Mouse (Mus musculus): Measurements from ENCODE around the gene Hacd3. TPM values are rescaled to one million over a fixed set of nuclear protein-coding genes. Genes with fewer than 3 reads are reported as not detected.
"Not testable (repeated sequence)": the region's sequence is repeated elsewhere in the genome, so short reads cannot be mapped to it uniquely, and the experiment has no call there.

The Hacd3 gene
- polyA plus RNA-seq, 1 experiment from 2014 or later, result 87.2 TPM

- DNase-seq (ENCODE audit: low spot score) (no peak), ATAC-seq (ENCODE audit: insufficient number of reproducible peaks, low FRiP score, low TSS enrichment, low read depth) (no peak)
- H3K4me1 ChIP-seq (ENCODE audit: control insufficient read depth, insufficient read depth, low read length), result no peaks in the 10 kb centered on the region
- no peaks in the 10 kb centered on the region for H3K36me3 ChIP-seq (ENCODE audit: control insufficient read depth, insufficient read depth, low read length)
- no peaks in the 10 kb centered on the region for H3K27me3 ChIP-seq (ENCODE audit: control insufficient read depth, insufficient read depth, low read length)
- no peak overlapping the region for H3K4me2 ChIP-seq (ENCODE audit: low read depth, severe bottlenecking)
- H3K27ac ChIP-seq (replicated peaks; ENCODE audit: low read depth, low read length), result no peak overlapping the region
- no peak overlapping the region for H3K9ac ChIP-seq (ENCODE audit: low read length)
- H3K9me3 ChIP-seq (ENCODE audit: control insufficient read depth, low read length), result no peaks in the 10 kb centered on the region
- 90% methylated on average over 7 of the region's 7 CpGs for WGBS
- no peak overlapping the region for H3K4me3 ChIP-seq (ENCODE audit: low read depth, low read length)
These were observed 5.9 kb downstream of the Hacd3 start for GRCm38 (mm10) chr9:65015461-65016222.

GRCm38 (mm10) chr9:65011304-65011703, 10.2 kb downstream of the Hacd3 start:
- ATAC-seq (ENCODE audit: insufficient number of reproducible peaks, low FRiP score, low TSS enrichment, low read depth) (no peak), DNase-seq (ENCODE audit: low spot score) (peak; percentile 34)
- Histone ChIP-seq H3K27ac (replicated peaks; ENCODE audit: low read depth, low read length) (no peak overlapping the region), H3K4me3 (ENCODE audit: low read depth, low read length) (no peak overlapping the region), H3K4me1 (ENCODE audit: control insufficient read depth, insufficient read depth, low read length) (no peaks in the 10 kb centered on the region), H3K36me3 (ENCODE audit: control insufficient read depth, insufficient read depth, low read length) (peaks cover 4% of the 10 kb centered on the region; the same call in 1 of the 2 replicates), H3K4me2 (ENCODE audit: low read depth, severe bottlenecking) (no peak overlapping the region), H3K27me3 (ENCODE audit: control insufficient read depth, insufficient read depth, low read length) (no peaks in the 10 kb centered on the region), H3K9me3 (ENCODE audit: control insufficient read depth, low read length) (no peaks in the 10 kb centered on the region; the same call in 1 of the 2 replicates), H3K9ac (ENCODE audit: low read length) (no peak overlapping the region)
- 65% methylated on average over 6 of the region's 6 CpGs for WGBS

- WGBS, result 89% methylated on average over 8 of the region's 8 CpGs
- no peak for ATAC-seq (ENCODE audit: insufficient number of reproducible peaks, low FRiP score, low TSS enrichment, low read depth)
These were observed 10.9 kb downstream of the Hacd3 start for GRCm38 (mm10) chr9:65010632-65011031.

GRCm38 (mm10) chr9:65005737-65006136, 15.8 kb downstream of the Hacd3 start:
- WGBS, result 94% methylated on average over 8 of the region's 8 CpGs
- Histone ChIP-seq H3K27ac (replicated peaks; ENCODE audit: low read depth, low read length) (no peak overlapping the region), H3K4me2 (ENCODE audit: low read depth, severe bottlenecking) (no peak overlapping the region), H3K27me3 (ENCODE audit: control insufficient read depth, insufficient read depth, low read length) (no peaks in the 10 kb centered on the region), H3K9ac (ENCODE audit: low read length) (no peak overlapping the region), H3K4me1 (ENCODE audit: control insufficient read depth, insufficient read depth, low read length) (no peaks in the 10 kb centered on the region), H3K36me3 (ENCODE audit: control insufficient read depth, insufficient read depth, low read length) (peaks cover 15% of the 10 kb centered on the region), H3K9me3 (ENCODE audit: control insufficient read depth, low read length) (no peaks in the 10 kb centered on the region; the same call in 1 of the 2 replicates), H3K4me3 (ENCODE audit: low read depth, low read length) (no peak overlapping the region)
- ATAC-seq (ENCODE audit: insufficient number of reproducible peaks, low FRiP score, low TSS enrichment, low read depth), result no peak
- no peak for DNase-seq (ENCODE audit: low spot score)

More at GRCm38 (mm10) chr9:65010632-65011031, 10.9 kb downstream of the Hacd3 start:
- H3K36me3 ChIP-seq (ENCODE audit: control insufficient read depth, insufficient read depth, low read length), result peaks cover 5% of the 10 kb centered on the region; the same call in 1 of the 2 replicates
- no peak overlapping the region for H3K27ac ChIP-seq (replicated peaks; ENCODE audit: low read depth, low read length)
- H3K4me1 ChIP-seq (ENCODE audit: control insufficient read depth, insufficient read depth, low read length), result no peaks in the 10 kb centered on the region
- no peak for DNase-seq (ENCODE audit: low spot score)
- H3K4me2 ChIP-seq (ENCODE audit: low read depth, severe bottlenecking), result no peak overlapping the region
- no peaks in the 10 kb centered on the region for H3K27me3 ChIP-seq (ENCODE audit: control insufficient read depth, insufficient read depth, low read length)
- no peak overlapping the region for H3K4me3 ChIP-seq (ENCODE audit: low read depth, low read length)
- no peaks in the 10 kb centered on the region; the same call in 1 of the 2 replicates for H3K9me3 ChIP-seq (ENCODE audit: control insufficient read depth, low read length)
- no peak overlapping the region for H3K9ac ChIP-seq (ENCODE audit: low read length)

GRCm38 (mm10) chr9:65001481-65001880, 20.0 kb downstream of the Hacd3 start:
- Histone ChIP-seq H3K9ac (ENCODE audit: low read length) (no peak overlapping the region), H3K4me3 (ENCODE audit: low read depth, low read length) (no peak overlapping the region), H3K9me3 (ENCODE audit: control insufficient read depth, low read length) (no peaks in the 10 kb centered on the region; the same call in 1 of the 2 replicates), H3K4me2 (ENCODE audit: low read depth, severe bottlenecking) (no peak overlapping the region), H3K27me3 (ENCODE audit: control insufficient read depth, insufficient read depth, low read length) (no peaks in the 10 kb centered on the region), H3K4me1 (ENCODE audit: control insufficient read depth, insufficient read depth, low read length) (no peaks in the 10 kb centered on the region), H3K27ac (replicated peaks; ENCODE audit: low read depth, low read length) (no peak overlapping the region), H3K36me3 (ENCODE audit: control insufficient read depth, insufficient read depth, low read length) (peaks cover 17% of the 10 kb centered on the region)
- ATAC-seq (ENCODE audit: insufficient number of reproducible peaks, low FRiP score, low TSS enrichment, low read depth), result no peak
- WGBS, result 84% methylated on average over 4 of the region's 4 CpGs
- DNase-seq (ENCODE audit: low spot score), result no peak

GRCm38 (mm10) chr9:64995464-64995863, 26.0 kb downstream of the Hacd3 start:
- not testable (repeated sequence) for H3K27me3 ChIP-seq (ENCODE audit: control insufficient read depth, insufficient read depth, low read length); H3K9ac ChIP-seq (ENCODE audit: low read length); DNase-seq (ENCODE audit: low spot score); H3K9me3 ChIP-seq (ENCODE audit: control insufficient read depth, low read length); ATAC-seq (ENCODE audit: insufficient number of reproducible peaks, low FRiP score, low TSS enrichment, low read depth); H3K27ac ChIP-seq (replicated peaks; ENCODE audit: low read depth, low read length); H3K4me2 ChIP-seq (ENCODE audit: low read depth, severe bottlenecking); H3K4me1 ChIP-seq (ENCODE audit: control insufficient read depth, insufficient read depth, low read length); H3K4me3 ChIP-seq (ENCODE audit: low read depth, low read length); H3K36me3 ChIP-seq (ENCODE audit: control insufficient read depth, insufficient read depth, low read length)
- 86% methylated on average over 1 of the region's 1 CpGs for WGBS

GRCm38 (mm10) chr9:64990291-64990690, 31.2 kb downstream of the Hacd3 start:
- no peak overlapping the region for H3K9ac ChIP-seq (ENCODE audit: low read length)
- H3K4me2 ChIP-seq (ENCODE audit: low read depth, severe bottlenecking), result no peak overlapping the region
- H3K4me1 ChIP-seq (ENCODE audit: control insufficient read depth, insufficient read depth, low read length), result no peaks in the 10 kb centered on the region
- DNase-seq (ENCODE audit: low spot score) (no peak), ATAC-seq (ENCODE audit: insufficient number of reproducible peaks, low FRiP score, low TSS enrichment, low read depth) (no peak)
- H3K36me3 ChIP-seq (ENCODE audit: control insufficient read depth, insufficient read depth, low read length), result peaks cover 22% of the 10 kb centered on the region
- H3K27ac ChIP-seq (replicated peaks; ENCODE audit: low read depth, low read length), result no peak overlapping the region
- no peak overlapping the region for H3K4me3 ChIP-seq (ENCODE audit: low read depth, low read length)
- H3K27me3 ChIP-seq (ENCODE audit: control insufficient read depth, insufficient read depth, low read length), result no peaks in the 10 kb centered on the region
- WGBS, result 86% methylated on average over 7 of the region's 7 CpGs
- no peaks in the 10 kb centered on the region for H3K9me3 ChIP-seq (ENCODE audit: control insufficient read depth, low read length)

GRCm38 (mm10) chr9:64988443-64988842, 33.0 kb downstream of the Hacd3 start:
- peaks cover 26% of the 10 kb centered on the region for H3K36me3 ChIP-seq (ENCODE audit: control insufficient read depth, insufficient read depth, low read length)

More at GRCm38 (mm10) chr9:64988443-64988842, 33.0 kb downstream of the Hacd3 start:
- WGBS, result 92% methylated on average over 6 of the region's 6 CpGs
- DNase-seq (ENCODE audit: low spot score) (no peak), ATAC-seq (ENCODE audit: insufficient number of reproducible peaks, low FRiP score, low TSS enrichment, low read depth) (no peak)
- Histone ChIP-seq H3K9me3 (ENCODE audit: control insufficient read depth, low read length) (no peaks in the 10 kb centered on the region), H3K4me1 (ENCODE audit: control insufficient read depth, insufficient read depth, low read length) (no peaks in the 10 kb centered on the region), H3K27ac (replicated peaks; ENCODE audit: low read depth, low read length) (no peak overlapping the region), H3K27me3 (ENCODE audit: control insufficient read depth, insufficient read depth, low read length) (no peaks in the 10 kb centered on the region), H3K4me3 (ENCODE audit: low read depth, low read length) (no peak overlapping the region), H3K4me2 (ENCODE audit: low read depth, severe bottlenecking) (no peak overlapping the region), H3K9ac (ENCODE audit: low read length) (no peak overlapping the region)
